Mouse (Mus musculus) ovary, adult 18-20 months (tissue): Measurements from ENCODE around the gene Ccn2.
"Not testable (repeated sequence)": the region's sequence is repeated elsewhere in the genome, so short reads cannot be mapped to it uniquely, and the experiment has no call there.

Source experiments
- DNase-seq: peaks from one replicate; pipeline ENCODE4 v3.0.0; 2022; ENCODE audit warnings: low spot score, mixed read lengths

The Ccn2 gene

GRCm38 (mm10) chr10:24603727-24604126 lies 8.5 kb downstream of the Ccn2 start:
- DNase-seq, result no peak

- no peak for DNase-seq
These were observed 13.9 kb downstream of the Ccn2 start for GRCm38 (mm10) chr10:24609146-24609545.

GRCm38 (mm10) chr10:24609766-24610165 lies 14.5 kb downstream of the Ccn2 start:
- no peak for DNase-seq

DNA sequence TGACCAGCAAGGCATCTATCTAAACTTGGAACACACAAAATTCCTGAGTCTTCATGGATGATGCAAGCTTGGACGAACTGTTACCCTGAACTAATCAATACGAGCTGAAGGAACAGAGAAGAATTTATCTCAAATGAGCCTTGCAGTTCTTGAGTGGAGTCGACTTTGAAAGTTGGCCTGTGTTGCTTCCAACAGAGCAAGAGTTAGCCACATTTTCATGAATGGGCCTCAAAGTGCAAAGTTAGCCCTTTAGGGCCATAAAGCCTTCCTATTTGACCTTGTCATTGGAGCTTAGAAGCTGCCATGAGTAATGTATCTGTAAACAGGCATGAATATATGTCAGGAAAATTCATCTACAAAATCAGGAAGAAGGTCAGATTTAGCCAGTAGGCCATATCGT lies 19.5 kb downstream of the Ccn2 start:
- no peak for DNase-seq

- no peak for DNase-seq
These were observed 20.6 kb downstream of the Ccn2 start for GRCm38 (mm10) chr10:24615799-24616198.

GRCm38 (mm10) chr10:24616572-24616971 lies 21.3 kb downstream of the Ccn2 start:
- not testable (repeated sequence) for DNase-seq

GRCm38 (mm10) chr10:24621572-24621971 lies 26.3 kb downstream of the Ccn2 start:
- no peak for DNase-seq

GRCm38 (mm10) chr10:24622586-24622985 lies 27.3 kb downstream of the Ccn2 start:
- no peak for DNase-seq

DNA sequence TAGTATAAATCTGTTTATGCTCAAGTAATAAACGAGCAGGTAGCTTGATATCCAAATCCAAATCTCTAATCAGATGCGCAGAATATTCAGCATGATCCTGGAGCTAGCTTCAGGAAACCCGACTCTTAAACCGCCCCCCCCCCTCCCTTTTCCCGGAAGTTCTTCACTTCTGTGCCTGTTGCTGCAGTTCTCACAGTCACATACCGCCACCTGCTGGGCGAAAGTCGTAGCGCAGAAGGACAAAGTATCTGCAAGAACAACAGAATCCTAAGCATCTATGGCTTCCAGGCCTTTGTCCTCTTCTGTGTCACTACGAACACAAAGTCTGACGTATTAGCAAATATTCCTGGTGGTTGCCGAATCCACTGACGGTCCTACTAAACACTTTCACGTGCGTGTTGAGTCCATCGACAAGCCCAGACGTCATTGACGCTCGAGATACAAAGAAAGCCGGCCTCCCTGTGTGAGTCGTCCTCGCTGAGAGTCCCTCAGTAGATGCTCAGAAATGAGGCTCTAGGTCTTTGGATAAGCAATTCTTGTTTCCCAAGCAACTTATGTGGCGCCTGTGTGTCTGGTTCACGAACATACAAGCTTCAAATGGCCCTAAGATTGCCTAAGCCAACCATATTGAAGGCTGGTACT lies 29.9 kb downstream of the Ccn2 start:
- peak; percentile 33 for DNase-seq

DNA sequence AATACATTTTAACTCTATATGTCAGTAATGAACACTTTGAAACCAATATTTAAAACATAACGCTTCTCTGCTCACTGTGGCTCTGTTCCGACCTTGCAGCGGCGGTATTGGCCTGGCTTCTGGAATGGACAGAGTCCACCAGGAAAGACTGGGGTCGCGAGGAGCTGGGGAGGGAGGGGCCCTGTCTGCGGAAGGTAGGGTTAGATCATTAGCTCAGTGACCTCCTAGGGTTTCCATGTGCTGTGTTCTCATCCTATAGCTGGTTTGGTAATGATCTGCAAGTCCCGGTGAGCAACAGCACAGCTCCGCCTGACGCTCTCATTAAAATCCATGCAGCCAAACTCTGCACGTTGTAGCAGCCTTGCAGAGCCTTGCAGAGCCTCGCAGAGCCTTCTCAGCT lies 32.0 kb downstream of the Ccn2 start:
- no peak for DNase-seq

DNA sequence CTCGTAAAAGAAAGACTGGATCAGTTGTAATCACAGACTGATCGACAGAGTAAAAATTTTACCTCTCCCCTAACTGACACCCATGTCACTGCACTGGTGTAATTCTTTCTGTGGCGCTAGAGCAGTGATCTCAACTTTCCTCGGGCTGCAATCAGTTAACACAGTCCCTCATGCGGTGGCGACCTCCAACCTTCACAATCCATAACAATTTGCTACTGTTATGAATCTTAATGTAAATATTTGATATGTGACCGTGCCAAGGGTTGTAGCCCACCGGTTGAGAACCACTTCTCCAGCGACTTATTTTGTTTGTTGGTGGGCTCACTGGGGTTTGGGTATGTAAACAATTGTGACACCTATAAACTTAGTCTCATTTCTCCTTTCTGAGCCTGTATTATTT lies 33.2 kb downstream of the Ccn2 start:
- DNase-seq, result no peak

DNA sequence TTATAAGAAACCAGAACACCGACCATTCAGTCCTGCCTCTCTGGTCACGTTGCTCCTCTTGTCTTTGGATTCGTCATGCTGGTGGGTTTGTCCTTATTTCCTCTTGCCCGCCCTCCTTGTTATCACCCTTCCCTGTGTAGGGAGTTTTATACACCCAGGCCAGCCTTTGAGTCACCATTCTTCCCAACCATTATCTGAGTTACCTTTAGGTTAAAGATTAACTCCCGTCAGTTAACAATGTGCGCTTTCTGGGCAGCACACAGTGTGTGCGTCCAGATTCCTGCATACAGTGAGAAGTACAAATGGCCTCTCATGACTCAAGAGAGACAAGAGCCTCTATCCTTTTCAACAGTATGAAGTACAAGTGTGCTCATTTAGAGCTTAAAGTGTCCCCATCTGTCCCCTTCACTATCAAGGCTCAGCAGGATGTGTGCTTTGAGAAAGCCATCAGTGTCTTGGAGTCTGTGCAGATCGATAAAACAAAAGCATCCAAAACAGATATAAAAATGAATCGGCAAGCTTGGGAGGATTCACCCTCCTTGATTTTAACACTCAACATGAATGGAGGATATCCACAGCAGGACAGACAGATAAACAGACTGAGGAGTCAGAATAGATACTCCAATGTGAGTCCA lies 34.0 kb downstream of the Ccn2 start:
- DNase-seq, result no peak

DNA sequence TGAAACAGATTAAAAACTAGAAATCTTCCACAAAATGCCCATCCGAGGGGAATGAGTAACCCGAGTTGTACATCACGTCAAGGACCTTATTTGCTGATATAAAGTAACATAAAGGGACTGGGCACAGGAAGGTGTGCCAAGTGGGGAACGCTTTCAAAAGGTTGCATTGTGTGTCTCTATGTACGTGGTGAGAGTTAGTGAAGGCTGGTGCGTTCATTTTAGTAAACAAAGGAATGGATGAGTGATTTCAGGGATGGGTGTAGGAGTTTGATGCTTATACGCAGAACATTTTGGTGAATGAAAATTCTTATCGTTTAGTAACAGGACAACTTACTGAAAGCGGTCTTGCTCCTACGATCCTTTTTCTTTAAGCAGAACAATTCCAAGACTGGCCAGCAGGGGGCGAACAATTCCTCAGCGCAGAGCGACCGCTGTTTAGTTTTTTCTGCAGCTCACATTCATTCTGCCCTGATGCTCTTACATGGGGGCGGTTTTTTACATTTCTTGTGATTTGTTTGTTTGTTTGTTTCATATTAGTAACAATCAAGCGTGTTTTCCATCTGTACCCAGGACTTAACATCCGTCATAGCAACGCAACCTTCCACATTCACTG lies 35.3 kb downstream of the Ccn2 start:
- DNase-seq, result peak; percentile 19

DNA sequence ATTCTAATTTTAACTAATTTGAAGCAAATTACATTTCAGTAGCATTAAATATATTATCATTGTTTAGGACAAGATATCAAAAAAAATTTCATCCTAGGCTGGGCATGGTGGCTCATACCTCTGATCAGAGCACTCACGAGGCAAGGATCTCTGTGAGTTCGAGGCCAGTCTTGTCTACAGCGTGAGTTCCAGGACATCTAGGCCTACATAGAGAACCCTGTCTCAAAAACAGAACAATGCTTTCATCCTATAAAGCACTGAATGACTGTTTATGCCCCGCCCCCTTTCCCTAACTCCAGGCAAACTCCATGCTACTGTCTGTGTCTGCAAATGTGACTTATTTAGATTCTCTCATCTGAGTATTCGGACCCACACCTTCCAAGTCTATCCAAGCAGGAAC lies 35.9 kb downstream of the Ccn2 start:
- no peak for DNase-seq

- peak; percentile 6 for DNase-seq
These were observed 39.0 kb downstream of the Ccn2 start for GRCm38 (mm10) chr10:24634288-24634687.

DNA sequence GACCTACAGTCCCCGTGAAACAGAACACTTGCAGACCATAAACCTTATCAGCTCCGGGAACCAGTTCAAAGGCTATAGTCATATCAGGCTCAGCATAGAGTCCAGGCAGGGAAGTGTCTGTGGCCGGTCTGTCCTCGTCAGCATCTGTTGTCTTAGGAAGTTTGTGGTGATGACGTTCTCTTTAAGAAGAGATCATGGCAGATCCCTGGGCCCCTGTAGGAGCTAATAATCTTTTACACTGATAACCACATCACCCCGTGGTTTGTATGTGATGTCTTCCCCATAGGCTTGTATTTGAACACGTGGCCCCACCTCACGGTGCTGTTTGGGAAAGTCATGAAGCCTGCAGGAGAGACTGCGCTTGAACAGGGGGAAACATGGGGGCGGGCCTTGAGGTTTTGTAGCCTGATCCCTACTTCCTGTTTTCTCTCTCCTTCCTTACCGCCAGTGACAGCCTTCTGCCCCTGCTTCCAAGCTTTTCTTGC lies 40.1 kb downstream of the Ccn2 start:
- peak; percentile 17 for DNase-seq

GRCm38 (mm10) chr10:24635884-24636283 lies 40.6 kb downstream of the Ccn2 start:
- DNase-seq, result peak; percentile 55

DNA sequence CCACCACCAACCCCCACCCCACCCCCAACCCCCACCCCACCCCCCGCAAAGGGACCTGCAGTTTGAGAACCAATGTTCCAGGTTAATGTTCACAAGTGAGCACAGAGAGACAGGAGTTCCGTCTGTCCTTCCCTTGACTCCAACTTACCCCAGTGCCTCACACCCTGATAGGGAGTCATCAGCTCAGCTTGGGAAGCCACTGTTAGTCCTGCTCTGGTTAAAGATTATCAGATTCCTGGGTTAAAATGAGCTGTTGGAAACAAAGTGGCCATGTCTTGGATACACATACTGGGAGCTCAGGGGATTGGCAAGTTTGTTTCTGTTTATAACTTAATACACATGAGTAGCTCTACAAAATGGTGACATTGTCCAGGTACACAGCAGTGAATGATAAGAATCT lies 41.7 kb downstream of the Ccn2 start:
- no peak for DNase-seq

DNA sequence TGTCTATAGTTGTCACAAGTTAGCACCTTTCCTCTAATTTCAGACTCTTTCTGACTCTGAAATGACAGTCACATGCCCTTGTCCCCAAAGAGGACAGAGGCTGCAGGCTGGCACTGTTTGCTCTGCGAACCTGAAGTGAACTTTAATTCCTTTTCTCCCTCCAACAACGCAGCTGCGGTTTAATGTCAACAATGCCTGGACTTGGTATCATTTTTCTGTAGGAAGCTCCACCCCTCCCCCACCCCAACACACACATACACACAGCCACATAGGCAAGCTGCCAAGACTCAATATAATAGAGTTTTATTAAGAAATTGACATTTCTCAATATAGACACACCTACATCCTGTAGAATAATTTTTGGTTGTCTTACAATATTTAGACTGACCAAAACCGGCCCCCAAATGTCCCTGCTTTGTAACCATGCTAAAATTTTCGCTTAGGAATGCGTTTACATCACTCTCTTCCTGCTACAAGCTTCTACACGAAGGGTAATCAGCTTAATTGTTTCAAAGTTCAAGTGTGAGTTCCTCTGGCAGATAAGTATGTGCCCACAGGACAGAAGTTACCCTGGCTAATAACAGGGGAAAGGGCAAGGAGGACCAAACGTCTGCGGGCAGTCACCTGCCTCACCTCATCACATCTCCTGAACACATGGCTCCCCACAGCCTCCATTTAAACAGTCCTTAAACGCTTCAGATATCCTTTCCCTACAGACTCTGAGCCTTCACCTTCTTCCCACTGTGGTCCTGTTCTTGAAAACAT lies 43.2 kb downstream of the Ccn2 start:
- DNase-seq, result no peak

DNA sequence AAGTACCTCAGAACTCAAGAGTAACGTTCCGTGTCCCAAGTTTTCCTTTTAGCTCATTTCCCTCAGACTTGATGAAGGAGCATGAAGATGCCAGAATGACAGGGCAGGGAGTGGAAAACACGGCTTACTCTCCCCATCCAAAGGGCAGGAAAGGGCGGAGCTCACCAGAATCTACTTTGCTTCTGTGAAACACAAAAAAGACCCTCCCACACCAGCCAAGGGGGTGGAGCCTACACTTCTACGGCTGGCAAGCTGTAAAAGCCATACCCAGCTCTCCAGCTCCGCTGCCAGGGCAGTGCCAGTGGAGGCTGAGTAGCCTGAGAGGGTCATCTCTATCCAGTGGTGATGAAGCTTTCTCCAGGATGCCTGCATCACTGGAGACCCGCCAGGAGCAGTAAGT lies 44.4 kb downstream of the Ccn2 start:
- no peak for DNase-seq

- DNase-seq, result no peak
These were observed 45.1 kb downstream of the Ccn2 start for GRCm38 (mm10) chr10:24640186-24640875.
